Mouse (Mus musculus) midbrain, postnatal 0 days (tissue): ENCODE results near the gene Ccdc66. TPM values are rescaled to one million over a fixed set of nuclear protein-coding genes. Genes with fewer than 3 reads are reported as not detected.

Source experiments
- ATAC-seq: fragments of 200-750 bp; cut with Nextera tagmentation; 2 replicates; pipeline ENCODE4 v1.8.0; 2017; ENCODE audit warnings: moderate number of reproducible peaks, mild to moderate bottlenecking, moderate TSS enrichment, moderate library complexity; ENCODE audit not compliant: low FRiP score
- DNase-seq: peaks from one replicate; pipeline ENCODE4 v3.0.0-alpha.2; 2015; ENCODE audit warnings: low spot score
- H3K27ac ChIP-seq: fragments of 300-500 bp; sonication (generic); 2 replicates; pipeline ENCODE4 v1.5.1; 2014; ENCODE audit warnings: low read depth, mild to moderate bottlenecking, low read length, mixed read lengths
- H3K27me3 ChIP-seq: fragments of 300-500 bp; sonication (generic); 2 replicates; pipeline ENCODE4 v1.6.1; 2014; ENCODE audit warnings: low read length, control low read depth, mixed read lengths; ENCODE audit not compliant: insufficient read depth
- H3K36me3 ChIP-seq: fragments of 300-500 bp; sonication (generic); 2 replicates; pipeline ENCODE4 v1.6.1; 2014; ENCODE audit warnings: low read length, control low read depth, mixed read lengths; ENCODE audit not compliant: insufficient read depth
- H3K4me1 ChIP-seq: fragments of 300-500 bp; sonication (generic); 2 replicates; pipeline ENCODE4 v1.6.1; 2014; ENCODE audit warnings: mild to moderate bottlenecking, control low read depth, antibody characterized with exemption, low read length, mixed read lengths; ENCODE audit not compliant: insufficient read depth
- H3K4me2 ChIP-seq: fragments of 300-500 bp; sonication (generic); 2 replicates; pipeline ENCODE4 v1.6.1; 2014; ENCODE audit warnings: low read depth, mild to moderate bottlenecking, low read length, mixed read lengths; ENCODE audit not compliant: poor library complexity, severe bottlenecking
- H3K4me3 ChIP-seq: fragments of 300-500 bp; sonication (generic); 2 replicates; pipeline ENCODE4 v1.5.1; 2014; ENCODE audit warnings: low read depth, mild to moderate bottlenecking, low read length, moderate library complexity
- H3K9ac ChIP-seq: fragments of 300-500 bp; sonication (generic); replicated peaks from 2 replicates; pipeline ENCODE4 v1.6.1; 2014; ENCODE audit warnings: mild to moderate bottlenecking, low read length, moderate library complexity, mixed read lengths; ENCODE audit not compliant: poor library complexity, severe bottlenecking
- H3K9me3 ChIP-seq: fragments of 300-500 bp; sonication (generic); 2 replicates; pipeline ENCODE4 v1.6.1; 2016; ENCODE audit warnings: low read length, control low read depth
- CTCF ChIP-seq: IDR thresholded peaks from 2 replicates; pipeline ENCODE4 v1.5.1; 2016; ENCODE audit warnings: antibody characterized with exemption, mild to moderate bottlenecking
- WGBS: fragments of 180-500 bp; shearing (Covaris S2); extraction: QIAGEN DNeasy Blood & Tissue Kit; methylation state at CpG from one replicate; pipeline ENCODE4 v1.1.7; 2014; 5-methylcytosine and 5-hydroxymethylcytosine counted together
- polyA plus RNA-seq: library from polyadenylated mRNA; unstranded; fragments of >200 nt; fragmentation: Nextera tagmentation; extraction: Ambion mirVana; gene quantifications from 2 replicates; pipeline ENCODE4 v1.2.1, GENCODE M21; 2015
- total RNA-seq: library from RNA; depleted of rRNA; stranded (reverse); fragments of >200 nt; gene quantifications from 2 replicates; pipeline ENCODE4 v1.2.3, GENCODE M21; 2014; rRNA removed

The Ccdc66 gene
- total RNA-seq, result 3.6 and 6.3 TPM in 2 replicates
- polyA plus RNA-seq, result 6.1 TPM in 2 replicates

GRCm38 (mm10) chr14:27507894-27508643, at the start of gene Ccdc66:
Gene Ccdc66, minus strand, starts transcription at chr14:27508460.
- peak within 1 kb of the TSS; percentile 71 for H3K4me2 ChIP-seq
- ATAC-seq (peak; percentile 96), DNase-seq (peak; percentile 94)
- H3K9ac ChIP-seq, result peak within 1 kb of the TSS; percentile 78
- H3K27ac ChIP-seq, result peak within 1 kb of the TSS; percentile 58
- TF ChIP-seq CTCF, result no peak
- no peaks in the 10 kb centered on the region for H3K4me1 ChIP-seq
- WGBS, result under 1% methylated on average over 50 of the region's 51 CpGs
- H3K27me3 ChIP-seq, result no peaks in the 10 kb centered on the region
- H3K36me3 ChIP-seq, result no peaks in the 10 kb centered on the region
- H3K4me3 ChIP-seq, result peak within 1 kb of the TSS; percentile 89
- H3K9me3 ChIP-seq, result no peaks in the 10 kb centered on the region

- H3K9ac ChIP-seq, result no peak overlapping the region
- no peak overlapping the region for H3K4me2 ChIP-seq
- H3K36me3 ChIP-seq, result no peaks in the 10 kb centered on the region
- H3K9me3 ChIP-seq, result no peaks in the 10 kb centered on the region
- ATAC-seq (no peak), DNase-seq (no peak)
- no peaks in the 10 kb centered on the region for H3K4me1 ChIP-seq
- H3K27ac ChIP-seq, result no peak overlapping the region
- 62% methylated on average over 4 of the region's 4 CpGs for WGBS
- H3K27me3 ChIP-seq, result no peaks in the 10 kb centered on the region
- no peak for TF ChIP-seq CTCF
- no peak overlapping the region for H3K4me3 ChIP-seq
These were observed 35.7 kb upstream of the Ccdc66 start for GRCm38 (mm10) chr14:27543838-27544426.

- H3K36me3 ChIP-seq, result no peaks in the 10 kb centered on the region
- H3K4me2 ChIP-seq, result no peak overlapping the region
- H3K4me3 ChIP-seq, result no peak overlapping the region
- no peaks in the 10 kb centered on the region for H3K9me3 ChIP-seq
- no peak for TF ChIP-seq CTCF
- DNase-seq, result no peak
- H3K4me1 ChIP-seq, result no peaks in the 10 kb centered on the region
- no peak overlapping the region for H3K9ac ChIP-seq
- no peak for ATAC-seq
- no peak overlapping the region for H3K27ac ChIP-seq
- H3K27me3 ChIP-seq, result no peaks in the 10 kb centered on the region
- WGBS, result 77% methylated on average over 3 of the region's 3 CpGs
These were observed 28.2 kb upstream of the Ccdc66 start for GRCm38 (mm10) chr14:27536441-27536840.

GRCm38 (mm10) chr14:27524541-27524940, 16.3 kb upstream of the Ccdc66 start:
- H3K9me3 ChIP-seq, result no peaks in the 10 kb centered on the region
- ATAC-seq (no peak), DNase-seq (no peak)
- no peaks in the 10 kb centered on the region for H3K27me3 ChIP-seq
- no peaks in the 10 kb centered on the region for H3K36me3 ChIP-seq
- H3K4me1 ChIP-seq, result no peaks in the 10 kb centered on the region
- no peak overlapping the region for H3K4me2 ChIP-seq
- no peak overlapping the region for H3K27ac ChIP-seq
- H3K9ac ChIP-seq, result no peak overlapping the region
- no peak for TF ChIP-seq CTCF
- H3K4me3 ChIP-seq, result no peak overlapping the region

- H3K36me3 ChIP-seq, result no peaks in the 10 kb centered on the region
- peak; percentile 50; the same call in 1 of the 2 replicates for ATAC-seq
- no peak for TF ChIP-seq CTCF
- 31% methylated on average over 15 of the region's 15 CpGs for WGBS
- DNase-seq, result no peak
- no peaks in the 10 kb centered on the region for H3K4me1 ChIP-seq
- no peaks in the 10 kb centered on the region for H3K9me3 ChIP-seq
- H3K4me3 ChIP-seq, result peak overlapping the region; percentile 89
- peak overlapping the region; percentile 58 for H3K27ac ChIP-seq
- peak overlapping the region; percentile 78 for H3K9ac ChIP-seq
- H3K27me3 ChIP-seq, result no peaks in the 10 kb centered on the region
- peak overlapping the region; percentile 71 for H3K4me2 ChIP-seq
These were observed 513 bp upstream of the Ccdc66 start for GRCm38 (mm10) chr14:27508644-27509301.

- 78% methylated on average over 4 of the region's 4 CpGs for WGBS
- Histone ChIP-seq H3K36me3 (no peaks in the 10 kb centered on the region), H3K9ac (no peak overlapping the region), H3K4me1 (no peaks in the 10 kb centered on the region), H3K4me3 (no peak overlapping the region), H3K9me3 (no peaks in the 10 kb centered on the region), H3K4me2 (no peak overlapping the region), H3K27me3 (no peaks in the 10 kb centered on the region), H3K27ac (no peak overlapping the region)
- no peak for TF ChIP-seq CTCF
- DNase-seq (no peak), ATAC-seq (no peak)
These were observed 7.2 kb downstream of the Ccdc66 start for GRCm38 (mm10) chr14:27501096-27501495.
